Mouse (Mus musculus): ENCODE results near the gene Gjb5. TPM values are rescaled to one million over a fixed set of nuclear protein-coding genes. Genes with fewer than 3 reads are reported as not detected.

The Gjb5 gene
- total and polyA plus RNA-seq, 3 experiments = not detected

DNA sequence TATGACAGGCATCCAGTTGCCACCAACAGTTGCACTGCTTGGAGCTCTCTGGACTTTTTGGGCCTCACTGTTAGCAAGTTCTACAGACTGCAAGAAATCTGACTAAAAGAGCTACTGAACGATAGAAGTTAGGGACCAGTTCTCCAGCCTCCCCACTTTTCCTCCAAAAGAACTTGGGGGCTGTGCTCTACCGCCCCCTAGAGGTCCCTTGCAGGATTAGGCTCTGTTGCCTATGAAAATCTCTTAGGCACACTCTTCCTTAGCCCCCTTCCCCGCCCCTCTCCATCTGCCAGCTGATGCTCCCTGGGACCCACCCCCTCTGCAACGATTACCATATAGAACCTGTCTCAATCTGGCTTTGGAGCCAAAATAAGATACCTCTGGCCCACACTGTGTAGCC lies 5.3 kb upstream of the Gjb5 start (continued):
- TF ChIP-seq KAT2A (conservative IDR thresholded peaks at IDR 0.05; ENCODE audit: low read depth, low read length) (no peak), TAL1 (IDR thresholded peaks at IDR 0.05; ENCODE audit: low read length) (no peak)

DNA sequence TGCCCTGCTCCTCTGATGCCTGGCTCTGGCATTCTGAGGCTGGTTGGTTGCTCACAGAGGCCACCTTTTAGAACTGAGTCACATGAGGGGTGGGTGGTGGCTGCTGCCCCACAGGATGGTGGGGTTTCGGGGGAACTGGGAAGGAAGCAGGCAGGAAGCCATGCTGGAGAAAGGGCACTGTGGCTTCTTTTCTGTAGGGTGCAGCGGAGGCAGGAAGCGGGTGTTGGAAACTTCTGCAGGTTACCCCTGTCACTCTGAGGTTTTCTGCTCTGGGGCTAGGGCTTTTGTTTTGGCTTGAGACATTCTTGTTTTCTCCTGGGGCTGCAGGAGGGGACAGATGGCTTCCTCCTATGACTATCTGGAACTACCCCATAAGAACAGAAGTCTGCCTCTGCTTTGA lies 4.5 kb upstream of the Gjb5 start:
- no peak overlapping the region for H3K4me3 ChIP-seq (ENCODE audit: control insufficient read depth in 1 of 2, insufficient read depth in 1 of 2, low read depth in 2 of 2, low read length in 2 of 2)
- H3K27me3 ChIP-seq (ENCODE audit: control insufficient read depth in 1 of 2, insufficient read depth in 2 of 2, low read length in 2 of 2) = no peaks in the 10 kb centered on the region
- H3K9ac ChIP-seq (ENCODE audit: control insufficient read depth, low read depth, low read length, poor library complexity, severe bottlenecking) = no peak overlapping the region
- H3K27ac ChIP-seq (ENCODE audit: control insufficient read depth, low read depth, low read length) = no peak overlapping the region
- H3K4me1 ChIP-seq (ENCODE audit: control insufficient read depth in 1 of 2, insufficient read depth in 2 of 2, low read length in 2 of 2) = no peaks in the 10 kb centered on the region
- TF ChIP-seq POLR2AphosphoS2 (IDR thresholded peaks at IDR 0.05; ENCODE audit: low read length) = no peak
- TF ChIP-seq JUND (IDR thresholded peaks at IDR 0.05; ENCODE audit: low read depth, low read length) = no peak
- no peaks in the 10 kb centered on the region for H3K9me3 ChIP-seq (replicated peaks; ENCODE audit: insufficient read depth, low read length)
- H3K36me3 ChIP-seq (ENCODE audit: control insufficient read depth in 1 of 2, insufficient read depth in 2 of 2, low read length in 2 of 2) = no peaks in the 10 kb centered on the region
- no peaks in the 10 kb centered on the region for H3K79me2 ChIP-seq (ENCODE audit: control insufficient read depth, insufficient read depth, low read length, poor library complexity)
- DNase-seq (ENCODE audit: low read depth, low spot score) = no peak

DNA sequence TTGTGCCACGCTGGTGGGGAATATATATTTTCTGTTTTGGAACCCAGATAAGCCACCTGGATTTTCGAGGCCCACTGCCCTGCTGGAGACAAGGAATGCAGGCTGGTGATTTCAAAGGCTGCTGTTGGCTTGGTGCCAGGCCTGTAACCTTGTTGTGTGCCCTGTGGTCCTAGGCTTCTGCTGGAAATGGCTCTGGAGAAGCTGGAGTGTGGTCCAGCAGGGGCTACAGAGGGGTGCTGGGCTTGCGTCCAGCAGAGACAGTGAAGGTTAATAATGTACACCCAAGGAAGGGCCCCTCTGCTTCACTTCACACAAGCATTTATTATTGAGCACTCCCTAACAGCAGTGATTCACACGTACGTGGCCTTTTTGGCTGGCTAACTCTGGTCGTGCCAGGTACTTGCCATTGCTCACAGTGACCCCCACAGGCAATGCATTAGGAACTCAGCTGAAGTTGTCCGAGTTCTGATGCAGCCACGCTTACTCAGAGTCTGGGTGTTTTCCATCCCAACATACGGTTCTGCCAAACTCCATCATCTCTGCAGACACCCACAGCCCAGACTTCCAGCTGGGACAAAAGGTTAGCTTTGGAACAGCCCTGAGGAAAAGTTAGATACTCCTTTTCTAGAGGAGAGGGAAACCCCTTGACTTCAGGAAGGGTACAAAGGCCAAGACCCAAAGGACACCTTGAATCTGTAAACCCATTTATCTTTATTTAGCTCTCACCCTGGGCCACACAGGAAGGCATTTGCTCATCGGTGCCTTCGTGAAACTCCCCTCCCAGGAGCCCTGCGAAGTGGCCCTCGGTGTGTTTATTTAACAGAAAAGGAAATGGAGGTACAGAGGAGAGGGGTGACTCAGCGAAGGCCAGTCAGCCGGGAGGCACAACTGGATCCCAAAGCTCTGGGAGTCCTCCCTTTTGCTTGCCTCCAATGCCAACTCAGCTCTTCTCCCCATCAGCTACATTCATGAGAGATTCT lies 3.2 kb downstream of the Gjb5 start:
- Histone ChIP-seq H3K4me3 (ENCODE audit: control insufficient read depth in 1 of 2, insufficient read depth in 1 of 2, low read depth in 2 of 2, low read length in 2 of 2) (no peak overlapping the region), H3K36me3 (ENCODE audit: control insufficient read depth in 1 of 2, insufficient read depth in 2 of 2, low read length in 2 of 2) (no peaks in the 10 kb centered on the region), H3K9me3 (replicated peaks; ENCODE audit: insufficient read depth, low read length) (no peaks in the 10 kb centered on the region), H3K4me1 (ENCODE audit: control insufficient read depth in 1 of 2, insufficient read depth in 2 of 2, low read length in 2 of 2) (no peaks in the 10 kb centered on the region), H3K27ac (ENCODE audit: control insufficient read depth, low read depth, low read length) (no peak overlapping the region), H3K79me2 (ENCODE audit: control insufficient read depth, insufficient read depth, low read length, poor library complexity) (no peaks in the 10 kb centered on the region), H3K27me3 (ENCODE audit: control insufficient read depth in 1 of 2, insufficient read depth in 2 of 2, low read length in 2 of 2) (no peaks in the 10 kb centered on the region; a peak in 1 of 4 replicates), H3K9ac (ENCODE audit: control insufficient read depth, low read depth, low read length, poor library complexity, severe bottlenecking) (no peak overlapping the region)
- TF ChIP-seq MXI1 (IDR thresholded peaks at IDR 0.05; ENCODE audit: low read depth, low read length) (no peak), MYB (IDR thresholded peaks at IDR 0.05; ENCODE audit: low read depth, low read length) (no peak), SIN3A (IDR thresholded peaks at IDR 0.05; ENCODE audit: low read length) (no peak)
- no peak for DNase-seq (ENCODE audit: low read depth, low spot score)

DNA sequence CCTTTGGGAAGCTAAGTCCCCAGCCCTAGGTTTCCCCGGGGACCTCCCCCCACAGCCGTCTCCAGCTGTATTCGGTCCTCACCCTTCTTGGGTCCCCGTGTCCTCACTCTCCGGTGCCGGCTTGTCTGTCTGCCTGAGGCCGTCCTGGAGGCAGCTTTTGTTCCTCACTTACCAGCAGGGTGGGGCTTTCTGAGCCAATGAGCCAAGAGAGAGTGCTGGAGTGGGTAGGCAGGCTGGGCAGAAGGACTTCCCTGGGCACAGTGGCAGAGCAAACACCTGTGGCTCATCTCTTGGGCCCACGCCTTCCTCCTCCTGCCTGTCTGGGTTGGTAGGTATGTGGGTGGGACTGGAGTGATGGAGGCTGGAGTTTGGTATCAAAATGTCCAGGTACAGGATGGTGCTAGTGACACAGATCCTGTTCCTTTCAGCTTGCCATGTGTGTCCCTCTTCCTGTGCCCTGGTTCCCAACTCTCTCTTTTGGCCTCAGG lies 4.0 kb downstream of the Gjb5 start, which contains the start of gene Gjb4:
Gjb4 (minus strand) TSS at position 131 of the 488 bp plus-strand sequence.
- Histone ChIP-seq H3K27me3 (ENCODE audit: control insufficient read depth in 1 of 2, insufficient read depth in 2 of 2, low read length in 2 of 2) (no peaks in the 10 kb centered on the region; a peak in 1 of 4 replicates), H3K4me3 (ENCODE audit: control insufficient read depth in 1 of 2, insufficient read depth in 1 of 2, low read depth in 2 of 2, low read length in 2 of 2) (no peak within 1 kb of the TSS), H3K36me3 (ENCODE audit: control insufficient read depth in 1 of 2, insufficient read depth in 2 of 2, low read length in 2 of 2) (no peaks in the 10 kb centered on the region), H3K27ac (ENCODE audit: control insufficient read depth, low read depth, low read length) (no peak within 1 kb of the TSS), H3K9ac (ENCODE audit: control insufficient read depth, low read depth, low read length, poor library complexity, severe bottlenecking) (no peak within 1 kb of the TSS), H3K4me1 (ENCODE audit: control insufficient read depth in 1 of 2, insufficient read depth in 2 of 2, low read length in 2 of 2) (no peaks in the 10 kb centered on the region), H3K79me2 (ENCODE audit: control insufficient read depth, insufficient read depth, low read length, poor library complexity) (no peaks in the 10 kb centered on the region), H3K9me3 (replicated peaks; ENCODE audit: insufficient read depth, low read length) (no peaks in the 10 kb centered on the region)
- no peak for DNase-seq (ENCODE audit: low read depth, low spot score)
- no peak for TF ChIP-seq POLR2A (IDR thresholded peaks at IDR 0.05; ENCODE audit: control insufficient read depth in 1 of 2, insufficient read depth in 1 of 2, low read depth in 1 of 2, low read length in 2 of 2, poor library complexity in 1 of 2)
- TF ChIP-seq MEF2A (IDR thresholded peaks at IDR 0.05; ENCODE audit: extremely low read depth, insufficient replicate concordance, low read depth, low read length, poor library complexity, severe bottlenecking) = no peak
- no peak for TF ChIP-seq EP300 (IDR thresholded peaks at IDR 0.05; ENCODE audit: low read depth in 1 of 2, low read length in 2 of 2)
- TF ChIP-seq TBP (IDR thresholded peaks at IDR 0.05; ENCODE audit: low read depth, low read length) = no peak
- TF ChIP-seq ELF1 (IDR thresholded peaks at IDR 0.05; ENCODE audit: low read depth, low read length) = no peak
- no peak for TF ChIP-seq RCOR1 (IDR thresholded peaks at IDR 0.05; ENCODE audit: low read depth, low read length)
- no peak for TF ChIP-seq ZC3H11A (IDR thresholded peaks at IDR 0.05; ENCODE audit: low read depth, low read length)
- TF ChIP-seq CTCF (IDR thresholded peaks at IDR 0.05 in 2 of 3, conservative IDR thresholded peaks at IDR 0.05 in 1 of 3; ENCODE audit: control insufficient read depth in 1 of 3, insufficient read depth in 1 of 3, low read depth in 2 of 3, low read length in 3 of 3, poor library complexity in 1 of 3, severe bottlenecking in 1 of 3) = no peak
- no peak for TF ChIP-seq MAFK (IDR thresholded peaks at IDR 0.05; ENCODE audit: borderline replicate concordance, low read depth, low read length)
- TF ChIP-seq POLR2AphosphoS5 (IDR thresholded peaks at IDR 0.05; ENCODE audit: borderline replicate concordance, low read depth, low read length) = no peak
- TF ChIP-seq POLR2AphosphoS2 (IDR thresholded peaks at IDR 0.05; ENCODE audit: low read length) = no peak
- no peak for TF ChIP-seq CHD2 (IDR thresholded peaks at IDR 0.05; ENCODE audit: low read length)
- TF ChIP-seq TCF12 (IDR thresholded peaks at IDR 0.05; ENCODE audit: low read depth, low read length) = no peak
- TF ChIP-seq USF2 (IDR thresholded peaks at IDR 0.05; ENCODE audit: borderline replicate concordance in 1 of 2, insufficient read depth in 1 of 2, low read depth in 1 of 2, low read length in 2 of 2) = no peak
- no peak for TF ChIP-seq ZNF384 (IDR thresholded peaks at IDR 0.05; ENCODE audit: low read depth, low read length)
- no peak for TF ChIP-seq MYC (IDR thresholded peaks at IDR 0.05; ENCODE audit: low read depth, low read length)
- TF ChIP-seq TAL1 (IDR thresholded peaks at IDR 0.05; ENCODE audit: low read length) = no peak

All from MEL (cell line).